Mouse (Mus musculus) frontal cortex, adult (tissue): ENCODE results near the gene Fancd2.

ENCODE experiments used
- ATAC-seq: cut with Nextera tagmentation; 2 replicates; pipeline ENCODE4 v1.9.2; 2017; ENCODE audit warnings: mild to moderate bottlenecking, moderate library complexity, mixed read lengths; ENCODE audit not compliant: low TSS enrichment

Fancd2 gene

GRCm38 (mm10) chr6:113522310-113522709 is 9.2 kb upstream of the Fancd2 start:
- no peak for ATAC-seq

GRCm38 (mm10) chr6:113523420-113523819 is 8.1 kb upstream of the Fancd2 start:
- ATAC-seq = peak; percentile 64

GRCm38 (mm10) chr6:113531840-113532404 is 440 bp downstream of the Fancd2 start:
- no peak for ATAC-seq

- ATAC-seq = no peak
Measured at GRCm38 (mm10) chr6:113534886-113535285, 3.4 kb downstream of the Fancd2 start.

- ATAC-seq = no peak
Measured at GRCm38 (mm10) chr6:113541610-113542009, 10.1 kb downstream of the Fancd2 start.

- no peak for ATAC-seq
Measured at GRCm38 (mm10) chr6:113543906-113544481, 12.5 kb downstream of the Fancd2 start.

- ATAC-seq = peak; percentile 69; the same call in 1 of the 2 replicates
Measured at GRCm38 (mm10) chr6:113559736-113560135, 28.3 kb downstream of the Fancd2 start.

GRCm38 (mm10) chr6:113564557-113564956 is 33.1 kb downstream of the Fancd2 start:
- ATAC-seq = no peak

GRCm38 (mm10) chr6:113576044-113576443 is 44.6 kb downstream of the Fancd2 start:
- peak; percentile 97 for ATAC-seq

- no peak for ATAC-seq
Measured at GRCm38 (mm10) chr6:113579306-113579705, 47.8 kb downstream of the Fancd2 start.

GRCm38 (mm10) chr6:113583023-113583422 is 51.5 kb downstream of the Fancd2 start:
- peak; percentile 50; the same call in 1 of the 2 replicates for ATAC-seq

GRCm38 (mm10) chr6:113585065-113585464 is 53.6 kb downstream of the Fancd2 start:
- ATAC-seq = peak; percentile 85

- peak; percentile 48; the same call in 1 of the 2 replicates for ATAC-seq
Measured at GRCm38 (mm10) chr6:113586466-113587183, 55.1 kb downstream of the Fancd2 start.

GRCm38 (mm10) chr6:113592637-113593036 is 61.2 kb downstream of the Fancd2 start:
- ATAC-seq = no peak

GRCm38 (mm10) chr6:113597945-113598344 is 66.5 kb downstream of the Fancd2 start:
- ATAC-seq = no peak

- ATAC-seq = no peak
Measured at GRCm38 (mm10) chr6:113599833-113600232, 68.4 kb downstream of the Fancd2 start.

GRCm38 (mm10) chr6:113600543-113601139 is 69.2 kb downstream of the Fancd2 start, which contains the start of gene Fancd2os:
TSS of gene Fancd2os (minus strand) at chr6:113600715.
- ATAC-seq = no peak

GRCm38 (mm10) chr6:113602821-113603220 is 71.3 kb downstream of the Fancd2 start:
- no peak for ATAC-seq

- ATAC-seq = no peak
Measured at GRCm38 (mm10) chr6:113603993-113604392, 72.5 kb downstream of the Fancd2 start.

GRCm38 (mm10) chr6:113604432-113605223 is 73.1 kb downstream of the Fancd2 start, which contains the start of gene Brk1:
TSS of gene Brk1 (plus strand) at chr6:113604772.
- ATAC-seq = peak; percentile 82

- peak; percentile 21 for ATAC-seq
Measured at GRCm38 (mm10) chr6:113605224-113605545, 73.7 kb downstream of the Fancd2 start.

GRCm38 (mm10) chr6:113608871-113609270 is 77.4 kb downstream of the Fancd2 start:
- no peak for ATAC-seq
